Mouse (Mus musculus) CH12.LX (cell line): Measurements from ENCODE around the gene Col18a1. TPM values are rescaled to one million over a fixed set of nuclear protein-coding genes. Genes with fewer than 3 reads are reported as not detected.

Source experiments
- DNase-seq: peaks from one replicate; pipeline ENCODE4 v3.0.0-alpha.2; 2013; ENCODE audit errors: extremely low read depth
- H3K27ac ChIP-seq: 2 replicates; pipeline ENCODE4 v1.5.1; 2012; ENCODE audit warnings: low read depth, mild to moderate bottlenecking, control low read depth, moderate library complexity; ENCODE audit not compliant: insufficient read depth
- H3K27me3 ChIP-seq: replicated peaks from 2 replicates; pipeline ENCODE3; 2012; ENCODE audit warnings: inconsistent platforms
- H3K36me3 ChIP-seq, 2 experiments: replicated peaks in 1 of 2; 2 replicates each; pipeline versions ENCODE3 to v1.6.1; 2012; ENCODE audit warnings: inconsistent platforms in 1 of 2, low read length in 1 of 2, mild to moderate bottlenecking in 1 of 2, mixed read lengths in 1 of 2, moderate library complexity in 1 of 2; ENCODE audit not compliant: control insufficient read depth in 1 of 2, insufficient read depth in 1 of 2
- H3K4me1 ChIP-seq, 2 experiments: 2 replicates each; pipeline ENCODE4 v1.6.1; 2012; ENCODE audit warnings: inconsistent platforms in 1 of 2, moderate library complexity in 1 of 2; ENCODE audit not compliant: insufficient read depth in 2 of 2, control insufficient read depth in 1 of 2
- H3K4me2 ChIP-seq: 2 replicates; pipeline ENCODE4 v1.6.1; 2012; ENCODE audit warnings: low read depth, mild to moderate bottlenecking, control low read depth; ENCODE audit not compliant: poor library complexity, insufficient read depth, severe bottlenecking
- H3K4me3 ChIP-seq, 3 experiments: fragments of 150-350 bp in 1 of 3; sonication (generic) in 1 of 3; replicated peaks in 1 of 3; 2 replicates each; pipeline versions ENCODE3 to v1.5.1; 2011 to 2012; ENCODE audit warnings: low read depth in 2 of 3, low read length in 2 of 3, mild to moderate bottlenecking in 2 of 3, moderate library complexity in 2 of 3, control low read depth in 1 of 3, improper control_type of control experiment in 1 of 3, inconsistent platforms in 1 of 3, mixed read lengths in 1 of 3; ENCODE audit not compliant: poor library complexity in 1 of 3
- H3K79me2 ChIP-seq: replicated peaks from 2 replicates; pipeline ENCODE4 v1.6.1; 2012; ENCODE audit warnings: mild to moderate bottlenecking, moderate library complexity; ENCODE audit not compliant: control insufficient read depth, poor library complexity, insufficient read depth, severe bottlenecking; ENCODE audit errors: extremely low read depth
- H3K9ac ChIP-seq: 2 replicates; pipeline ENCODE4 v1.6.1; 2012; ENCODE audit warnings: low read depth, mild to moderate bottlenecking, control low read depth, moderate library complexity; ENCODE audit not compliant: insufficient read depth
- H3K9me3 ChIP-seq: replicated peaks from 2 replicates; pipeline ENCODE3; 2012; ENCODE audit warnings: low read length, inconsistent platforms, mixed read lengths
- CHD1 ChIP-seq: IDR thresholded peaks from 2 replicates; pipeline ENCODE4 v1.6.1; 2012; ENCODE audit warnings: low read depth, low read length, improper control_type of control experiment, inconsistent platforms
- CHD2 ChIP-seq: IDR thresholded peaks from 2 replicates; pipeline ENCODE4 v1.6.1; 2011; ENCODE audit warnings: low read length, improper control_type of control experiment
- E2F4 ChIP-seq: IDR thresholded peaks from 2 replicates; pipeline ENCODE4 v1.6.1; 2011; ENCODE audit warnings: low read depth, low read length, improper control_type of control experiment; ENCODE audit not compliant: insufficient replicate concordance
- EP300 ChIP-seq: IDR thresholded peaks from 2 replicates; pipeline ENCODE4 v1.6.1; 2011; ENCODE audit warnings: low read length, improper control_type of control experiment
- JUN ChIP-seq: IDR thresholded peaks from 2 replicates; pipeline ENCODE4 v1.6.1; 2011; ENCODE audit warnings: low read depth, mild to moderate bottlenecking, low read length, improper control_type of control experiment, moderate library complexity; ENCODE audit not compliant: insufficient read depth
- MAZ ChIP-seq: IDR thresholded peaks from 2 replicates; pipeline ENCODE4 v1.6.1; 2012; ENCODE audit warnings: low read depth, mild to moderate bottlenecking, inconsistent platforms, low read length, improper control_type of control experiment, moderate library complexity
- MYC ChIP-seq: IDR thresholded peaks from 2 replicates; pipeline ENCODE4 v1.6.1; 2011; ENCODE audit warnings: low read depth, mild to moderate bottlenecking, improper control_type of control experiment, low read length
- NRF1 ChIP-seq: IDR thresholded peaks from 2 replicates; pipeline ENCODE4 v1.6.1; 2014; ENCODE audit warnings: low read depth, mild to moderate bottlenecking, inconsistent platforms, low read length, improper control_type of control experiment, moderate library complexity
- POLR2A ChIP-seq: IDR thresholded peaks from 2 replicates; pipeline ENCODE4 v1.6.1; 2011; ENCODE audit warnings: low read depth, mild to moderate bottlenecking, improper control_type of control experiment, low read length
- USF1 ChIP-seq: IDR thresholded peaks from 2 replicates; pipeline ENCODE4 v1.6.1; 2014; ENCODE audit warnings: low read depth, mild to moderate bottlenecking, inconsistent platforms, low read length, improper control_type of control experiment
- ZC3H11A ChIP-seq: IDR thresholded peaks from 2 replicates; pipeline ENCODE4 v1.6.1; 2012; ENCODE audit warnings: low read depth, mild to moderate bottlenecking, inconsistent platforms, low read length, improper control_type of control experiment
- dilution Hi-C: fragments of 300-500 bp; cut with MboI; formaldehyde crosslinking; loops from 2 replicates; pipeline ENCODE4 v1.14.3; 2020; ENCODE audit warnings: low sequenced_read_pairs; ENCODE audit not compliant: extremely low pct_unique_long_range_greater_than_20kb, extremely low pct_ligation_motif_present
- in situ Hi-C: fragments of 300-500 bp; cut with MboI; formaldehyde crosslinking; loops from 3 replicates; pipeline ENCODE4 v1.14.3; 2019; ENCODE audit warnings: low sequenced_read_pairs, low pct_ligation_motif_present, low pct_unique_long_range_greater_than_20kb, mixed read lengths
- polyA plus RNA-seq: library from polyadenylated mRNA; unstranded; fragments of >175 nt; gene quantifications from 2 replicates; pipeline ENCODE4 v1.2.1, GENCODE M21; 2012; ENCODE audit warnings: low read depth; ENCODE audit not compliant: insufficient read length
- total RNA-seq, 2 experiments: library from RNA; depleted of rRNA; stranded (reverse); fragments of 300-350 nt in 1 of 2; fragments of >200 nt in 1 of 2; gene quantifications; 2 replicates each; pipeline ENCODE4 v1.2.3; 2012 to 2014

The Col18a1 gene
- total and polyA plus RNA-seq, 3 experiments, result 0.17 to 14.5 (median 1.7) TPM

DNA sequence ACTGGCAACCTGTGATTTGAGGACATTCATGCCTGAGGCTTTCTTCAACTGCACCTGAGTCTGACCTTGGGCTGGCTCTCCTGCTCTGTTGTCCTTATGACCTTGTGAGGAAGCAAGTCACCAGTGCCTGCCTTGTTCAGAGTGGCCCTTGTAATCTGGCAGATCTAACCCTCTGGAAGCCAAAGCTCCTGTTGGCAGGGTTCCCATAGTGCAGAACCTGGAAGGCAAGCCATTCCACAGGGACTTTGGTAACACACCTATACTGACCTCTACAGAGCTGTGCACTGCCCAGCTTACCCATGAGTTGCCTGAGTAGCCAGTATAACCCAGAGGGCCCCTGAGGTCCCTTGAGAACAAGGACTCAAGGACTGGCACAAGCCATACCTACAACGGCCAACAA, 48.0 kb downstream of the Col18a1 start:
- Histone ChIP-seq H3K9ac (no peak overlapping the region), H3K4me3 (no peak overlapping the region), H3K36me3 (no peaks in the 10 kb centered on the region), H3K79me2 (no peaks in the 10 kb centered on the region), H3K27me3 (peaks cover 71% of the 10 kb centered on the region), H3K4me2 (no peak overlapping the region), H3K9me3 (peaks cover 5% of the 10 kb centered on the region), H3K27ac (no peak overlapping the region), H3K4me1 (no peaks in the 10 kb centered on the region)
- TF ChIP-seq CHD2 (no peak), POLR2A (no peak), E2F4 (no peak), MAZ (no peak), NRF1 (no peak), EP300 (no peak), MYC (no peak), USF1 (no peak), CHD1 (no peak), ZC3H11A (no peak), JUN (no peak)
- dilution Hi-C loops (no loop called here), in situ Hi-C loops (no loop called here)
- DNase-seq, result no peak

DNA sequence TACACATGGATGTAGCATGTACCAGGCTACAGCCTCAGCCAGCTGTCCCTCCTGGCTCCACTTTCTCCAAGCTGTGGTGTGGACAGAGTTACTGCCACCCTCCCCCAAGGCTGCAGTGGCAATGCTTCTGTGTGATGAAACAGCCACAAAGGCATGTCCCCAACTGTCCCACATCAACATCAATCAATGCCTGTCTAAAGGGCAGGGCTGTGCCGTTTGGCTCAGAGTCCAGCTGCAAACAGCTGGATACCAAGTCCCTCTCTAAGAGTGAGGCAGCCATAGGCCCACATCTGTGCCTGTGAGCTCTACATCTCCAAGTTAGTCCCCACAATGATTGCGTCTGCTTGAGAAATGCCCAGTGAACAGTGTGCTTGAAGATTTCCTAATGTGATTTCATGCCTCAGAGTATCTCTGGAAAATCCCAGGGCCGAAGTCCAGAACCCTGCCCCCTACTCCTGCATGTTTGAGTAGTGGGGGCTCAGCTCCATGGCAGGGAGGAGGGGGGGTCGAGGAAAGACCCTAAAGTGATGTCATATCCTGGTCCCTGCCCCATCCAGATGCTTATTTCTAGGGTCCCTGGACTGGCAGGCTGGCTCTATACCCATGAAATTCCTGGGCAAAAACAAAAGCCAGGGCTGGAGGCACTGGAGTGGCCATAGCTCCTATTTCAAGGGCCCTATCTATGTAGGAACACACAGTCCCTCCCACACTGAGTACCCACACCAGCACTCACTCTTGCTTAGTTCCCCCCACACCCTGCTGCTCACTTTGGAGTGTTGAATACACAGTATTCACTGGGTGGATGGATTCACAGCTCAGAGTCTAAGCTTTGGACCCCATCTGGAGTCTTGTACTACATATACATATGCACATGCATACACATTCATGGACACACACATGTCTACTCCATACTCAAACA, 49.6 kb downstream of the Col18a1 start:
- dilution Hi-C loops, result no loop called here
- Histone ChIP-seq H3K27ac (no peak overlapping the region), H3K27me3 (peaks cover 77% of the 10 kb centered on the region), H3K79me2 (no peaks in the 10 kb centered on the region), H3K36me3 (no peaks in the 10 kb centered on the region), H3K4me3 (no peak overlapping the region)
- TF ChIP-seq MYC, result no peak
- TF ChIP-seq, all 38 proteins: peak for 0
- Histone ChIP-seq H3K9ac (no peak overlapping the region), H3K9me3 (peaks cover 5% of the 10 kb centered on the region), H3K4me2 (no peak overlapping the region), H3K4me1 (0 out of 4 replicates have a peak, but pooled peaks cover 0 to under 1% of the 10 kb centered on the region in 2 experiments)
- in situ Hi-C loops, result no loop called here
- no peak for DNase-seq
